Mouse (Mus musculus) liver, embryonic 11.5 days (tissue): ENCODE measurements at regions not wholly inside any gene's neighbourhood (a gene's known extent, or its start where the extent isn't known, plus 50 kb on each side); places are given as distances from the start of the nearest gene placed in this dataset.
"Not testable (repeated sequence)": the region's sequence is repeated elsewhere in the genome, so short reads cannot be mapped to it uniquely, and the experiment has no call there.

ENCODE experiments used
- ATAC-seq: fragments of 200-750 bp; cut with Nextera tagmentation; replicated peaks from 2 replicates; pipeline ENCODE4 v1.8.0; 2017; ENCODE audit warnings: moderate number of reproducible peaks, mild to moderate bottlenecking, moderate TSS enrichment, moderate library complexity; ENCODE audit not compliant: low FRiP score
- DNase-seq: peaks from one replicate; pipeline ENCODE4 v3.0.0-alpha.2; 2017; ENCODE audit warnings: low spot score
- H3K27ac ChIP-seq: fragments of 300-500 bp; sonication (generic); 2 replicates; pipeline ENCODE4 v1.5.1; 2014; ENCODE audit warnings: mild to moderate bottlenecking, low read depth, low read length, control low read depth
- H3K27me3 ChIP-seq: fragments of 300-500 bp; sonication (generic); replicated peaks from 2 replicates; pipeline ENCODE4 v1.6.1; 2014; ENCODE audit warnings: low read length, mixed read lengths; ENCODE audit not compliant: control insufficient read depth, insufficient read depth
- H3K36me3 ChIP-seq: fragments of 300-500 bp; sonication (generic); 2 replicates; pipeline ENCODE4 v1.6.1; 2014; ENCODE audit warnings: mild to moderate bottlenecking, low read length, moderate library complexity, mixed read lengths; ENCODE audit not compliant: control insufficient read depth, insufficient read depth
- H3K4me1 ChIP-seq: fragments of 300-500 bp; sonication (generic); replicated peaks from 2 replicates; pipeline ENCODE4 v1.6.1; 2014; ENCODE audit warnings: low read length, mixed read lengths; ENCODE audit not compliant: control insufficient read depth, insufficient read depth
- H3K4me2 ChIP-seq: fragments of 300-500 bp; sonication (generic); 2 replicates; pipeline ENCODE4 v1.6.1; 2014; ENCODE audit warnings: mild to moderate bottlenecking, control low read depth, moderate library complexity
- H3K4me3 ChIP-seq: fragments of 300-500 bp; sonication (generic); 2 replicates; pipeline ENCODE4 v1.5.1; 2014; ENCODE audit warnings: low read depth, low read length, control low read depth
- H3K9ac ChIP-seq: fragments of 300-500 bp; sonication (generic); 2 replicates; pipeline ENCODE4 v1.6.1; 2014; ENCODE audit warnings: low read depth, low read length, control low read depth
- H3K9me3 ChIP-seq: fragments of 300-500 bp; sonication (generic); 2 replicates; pipeline ENCODE4 v1.6.1; 2016; ENCODE audit warnings: low read length, inconsistent platforms, mixed read lengths; ENCODE audit not compliant: control insufficient read depth
- WGBS: fragments of 180-500 bp; shearing (Covaris S2); extraction: QIAGEN DNeasy Blood & Tissue Kit; methylation state at CpG from one replicate; pipeline ENCODE4 v1.1.7; 2014; 5-methylcytosine and 5-hydroxymethylcytosine counted together

DNA sequence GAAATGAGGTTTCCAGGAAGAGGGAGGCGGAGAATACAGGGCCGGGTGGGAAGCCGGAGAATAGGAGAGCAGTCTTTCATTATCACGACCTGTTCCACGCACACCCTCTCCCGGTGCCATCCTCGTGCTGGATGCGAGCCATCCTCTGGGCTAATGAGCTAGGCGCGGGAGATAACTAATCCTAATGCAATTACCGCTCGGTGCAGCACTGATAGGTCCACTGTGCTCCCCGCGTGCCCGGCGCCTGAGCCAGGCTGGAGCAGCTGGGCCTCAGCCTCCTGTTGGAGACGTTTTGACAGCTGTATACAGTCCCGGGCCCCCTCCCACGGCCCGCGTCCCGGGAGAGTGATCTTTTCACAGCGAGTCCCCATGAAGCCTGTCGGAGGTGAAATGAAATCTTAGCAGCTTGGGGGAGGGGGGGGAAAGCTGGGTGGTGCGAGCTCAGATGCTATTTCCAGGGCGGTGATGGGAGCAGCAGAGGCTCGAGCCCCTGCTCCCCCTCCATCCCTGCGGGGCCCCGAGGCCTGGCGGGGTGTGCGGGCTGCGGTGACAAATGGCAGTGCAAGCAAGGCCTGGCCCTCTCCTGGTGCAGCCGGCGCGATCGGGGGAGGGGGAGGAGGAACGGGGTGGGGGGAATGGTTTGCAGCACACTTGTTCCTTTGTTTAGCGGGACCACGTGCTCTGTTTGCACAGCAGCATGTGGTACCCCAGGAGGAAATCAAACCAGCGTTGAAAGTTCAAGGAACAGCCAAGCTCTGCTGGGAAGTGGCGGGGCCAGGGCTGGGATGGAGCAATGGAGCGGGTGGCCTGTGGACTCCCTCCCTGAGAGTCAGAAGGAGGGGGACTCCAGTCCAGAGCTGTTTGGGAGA is 233.6 kb downstream of the Sorl1 start:
- H3K27ac ChIP-seq, result peak overlapping the region; percentile 74
- no peaks in the 10 kb centered on the region for H3K9me3 ChIP-seq
- WGBS, result 4% methylated on average over 42 of the region's 42 CpGs
- peak; percentile 75 for DNase-seq
- ATAC-seq, result peak; percentile 78
- peaks cover 7% of the 10 kb centered on the region for H3K27me3 ChIP-seq
- H3K4me2 ChIP-seq, result peak overlapping the region; percentile 60
- 0 out of 2 replicates have a peak, but pooled peaks cover 3% of the 10 kb centered on the region for H3K4me1 ChIP-seq
- H3K9ac ChIP-seq, result peak overlapping the region; percentile 46; the same call in 1 of the 2 replicates
- H3K4me3 ChIP-seq, result peak overlapping the region; percentile 29
- H3K36me3 ChIP-seq, result no peaks in the 10 kb centered on the region

DNA sequence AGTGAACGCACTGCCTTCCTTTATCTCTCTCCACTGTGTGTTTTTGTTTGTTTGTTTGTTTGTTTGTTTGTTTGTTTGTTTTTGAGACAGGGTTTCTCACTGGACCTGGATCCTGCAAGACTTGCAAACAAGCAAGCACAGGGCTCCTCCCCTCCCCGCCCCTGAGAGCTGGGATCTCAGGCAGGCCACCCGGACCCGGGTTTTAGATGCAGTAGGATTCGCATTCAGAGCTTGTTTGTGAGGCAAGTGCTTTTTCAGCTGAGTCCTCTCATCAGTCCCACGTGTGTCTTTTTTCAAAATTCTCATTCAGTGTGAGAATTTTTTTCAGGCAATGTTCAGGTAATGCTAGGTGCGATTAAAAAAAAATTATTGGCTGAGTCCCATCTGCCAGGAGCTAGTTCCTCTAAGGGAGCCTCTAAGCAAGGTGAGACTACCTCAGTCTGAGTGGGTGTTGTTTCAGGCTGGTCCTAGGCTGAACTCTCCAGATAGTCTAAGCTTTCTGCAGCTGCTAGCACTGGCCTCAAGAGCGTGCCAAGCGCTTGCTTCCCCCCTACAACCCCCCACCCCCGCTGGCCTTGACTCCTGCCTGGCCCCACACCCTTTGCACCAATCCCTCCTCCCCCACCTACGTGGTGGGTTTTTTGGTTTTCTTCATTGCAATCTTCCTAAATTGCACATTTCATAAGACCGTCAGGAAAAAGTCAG is 234.4 kb downstream of the Sorl1 start:
- Histone ChIP-seq H3K4me3 (peak overlapping the region; percentile 29), H3K4me2 (peak overlapping the region; percentile 60), H3K9ac (no peak overlapping the region), H3K4me1 (0 out of 2 replicates have a peak, but pooled peaks cover 3% of the 10 kb centered on the region), H3K36me3 (no peaks in the 10 kb centered on the region), H3K27ac (peak overlapping the region; percentile 74), H3K9me3 (no peaks in the 10 kb centered on the region), H3K27me3 (peaks cover 7% of the 10 kb centered on the region)
- ATAC-seq, result peak; percentile 20; the same call in 1 of the 2 replicates
- WGBS, result 37% methylated on average over 12 of the region's 12 CpGs
- DNase-seq, result no peak

DNA sequence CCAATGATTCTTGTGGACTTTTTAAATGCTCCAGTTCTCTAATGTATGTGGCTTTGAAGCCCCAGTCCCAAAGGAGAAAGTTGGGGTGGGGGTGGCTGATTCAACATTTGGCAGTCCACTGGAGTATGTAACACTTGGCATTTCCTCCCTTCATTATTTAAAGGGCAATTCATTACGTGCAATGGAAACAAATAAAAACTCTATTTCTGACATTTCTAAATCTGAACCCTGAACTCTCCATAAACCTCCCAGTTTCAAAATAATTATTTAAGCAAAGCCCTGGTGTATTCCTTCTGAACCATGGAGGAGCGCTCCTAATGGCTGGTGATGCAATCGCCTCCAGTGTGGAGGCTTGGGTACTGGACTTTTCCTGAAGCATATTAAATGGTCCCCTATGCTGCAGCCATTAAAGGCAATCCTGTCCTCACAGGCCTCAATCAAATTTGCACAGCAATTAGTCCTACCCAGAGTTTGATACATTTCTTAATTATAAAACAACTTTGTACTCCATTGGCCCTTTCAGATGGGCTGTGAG is 235.4 kb downstream of the Sorl1 start:
- DNase-seq (no peak), ATAC-seq (no peak)
- Histone ChIP-seq H3K27me3 (peaks cover 7% of the 10 kb centered on the region), H3K36me3 (no peaks in the 10 kb centered on the region), H3K4me2 (no peak overlapping the region), H3K9me3 (no peaks in the 10 kb centered on the region), H3K9ac (no peak overlapping the region), H3K4me3 (no peak overlapping the region), H3K4me1 (0 out of 2 replicates have a peak, but pooled peaks cover 3% of the 10 kb centered on the region), H3K27ac (no peak overlapping the region)
- 84% methylated on average over 3 of the region's 3 CpGs for WGBS

DNA sequence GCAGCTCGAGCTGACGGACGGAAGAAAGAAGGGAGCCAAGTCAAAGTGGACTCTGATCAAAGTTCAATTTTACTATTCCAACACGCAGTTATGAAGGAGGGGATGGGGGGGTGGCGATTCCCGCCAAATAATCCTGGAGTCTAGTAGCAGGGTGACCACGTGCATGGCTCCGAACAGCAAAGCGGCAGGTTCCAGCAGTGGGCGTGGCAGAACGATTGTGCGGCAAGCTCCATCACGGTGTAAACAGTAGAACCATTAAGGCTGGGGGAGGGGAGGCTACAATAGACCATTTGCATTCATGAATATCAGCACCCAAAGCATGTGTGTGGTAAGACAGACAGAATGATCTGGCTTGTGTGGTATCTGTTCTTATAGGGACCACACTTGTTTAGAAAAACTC is 237.6 kb downstream of the Sorl1 start:
- H3K9ac ChIP-seq, H3K4me3 ChIP-seq, H3K27ac ChIP-seq, H3K36me3 ChIP-seq, H3K27me3 ChIP-seq, H3K4me2 ChIP-seq, H3K4me1 ChIP-seq, ATAC-seq, DNase-seq, H3K9me3 ChIP-seq: not testable (repeated sequence)
- 81% methylated on average over 13 of the region's 13 CpGs for WGBS

DNA sequence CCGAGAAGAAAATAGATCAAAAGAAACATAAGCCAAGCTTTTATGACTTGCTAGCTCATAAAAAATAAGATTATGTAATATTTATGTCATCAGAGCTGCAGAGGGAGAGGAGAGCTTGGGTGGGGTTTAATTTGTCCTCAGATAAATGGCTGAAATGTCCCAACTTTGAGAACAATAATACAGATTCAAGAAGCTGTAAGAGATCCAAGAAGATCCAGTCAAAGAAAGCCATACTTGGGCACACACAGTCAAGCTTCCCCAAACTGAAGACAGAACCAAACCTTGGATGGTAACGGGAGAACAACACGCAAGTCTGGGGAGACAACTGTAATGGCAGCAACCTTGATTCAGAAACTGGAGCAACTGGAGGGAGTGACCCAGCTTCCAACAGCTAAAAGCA is 243.6 kb downstream of the Sorl1 start:
- ATAC-seq (no peak), DNase-seq (no peak)
- H3K36me3 ChIP-seq, result no peaks in the 10 kb centered on the region
- H3K4me1 ChIP-seq, result no peaks in the 10 kb centered on the region
- WGBS, result 86% methylated on average over 3 of the region's 3 CpGs
- no peaks in the 10 kb centered on the region for H3K27me3 ChIP-seq
- H3K4me3 ChIP-seq, result no peak overlapping the region
- H3K9me3 ChIP-seq, result no peaks in the 10 kb centered on the region
- no peak overlapping the region for H3K27ac ChIP-seq
- H3K4me2 ChIP-seq, result no peak overlapping the region
- no peak overlapping the region for H3K9ac ChIP-seq

DNA sequence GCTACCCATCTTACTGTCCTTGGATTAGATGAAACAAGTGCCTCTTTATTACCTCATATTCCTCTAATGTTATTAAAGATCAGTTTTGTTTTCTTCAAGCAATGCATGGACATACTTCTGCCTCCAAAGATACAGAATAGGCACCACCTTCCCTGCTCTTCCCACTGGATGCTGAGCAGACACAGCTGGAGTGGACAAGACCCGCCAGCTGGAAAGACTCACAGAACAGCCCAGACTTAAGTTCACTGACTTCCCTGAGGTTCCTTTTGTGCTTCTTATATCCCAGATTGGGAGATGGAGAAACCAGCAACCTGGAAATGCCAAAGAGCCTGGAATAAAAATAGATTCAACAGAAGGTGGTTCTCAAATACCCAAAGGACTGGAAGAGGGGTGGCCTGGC is 245.0 kb downstream of the Sorl1 start:
- Histone ChIP-seq H3K9ac (no peak overlapping the region), H3K27me3 (no peaks in the 10 kb centered on the region), H3K4me2 (no peak overlapping the region), H3K9me3 (no peaks in the 10 kb centered on the region), H3K36me3 (no peaks in the 10 kb centered on the region), H3K4me1 (no peaks in the 10 kb centered on the region), H3K4me3 (no peak overlapping the region), H3K27ac (no peak overlapping the region)
- 69% methylated on average over 1 of the region's 1 CpGs for WGBS
- no peak for DNase-seq
- ATAC-seq, result no peak

DNA sequence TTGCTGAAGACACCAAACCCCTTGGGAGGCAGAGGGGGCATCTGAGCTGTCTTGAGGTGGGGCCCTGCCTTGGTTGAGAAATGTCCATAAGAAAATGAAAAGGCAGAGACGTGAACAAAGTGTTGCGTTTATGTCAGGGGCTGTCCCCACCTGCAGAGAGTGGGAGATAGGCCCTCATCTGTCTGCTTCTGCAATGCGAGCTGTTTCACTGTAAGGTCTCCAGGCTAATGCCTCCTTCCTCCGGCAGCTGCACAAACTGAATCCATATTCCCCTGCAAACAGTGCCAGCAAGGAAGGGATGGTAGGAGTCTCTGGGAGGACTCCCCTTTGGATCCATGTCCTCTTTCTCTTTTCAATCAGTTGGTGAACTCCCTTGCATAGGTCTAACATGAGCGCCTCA is 263.0 kb downstream of the Sorl1 start:
- Histone ChIP-seq H3K36me3 (no peaks in the 10 kb centered on the region), H3K4me3 (no peak overlapping the region), H3K27me3 (no peaks in the 10 kb centered on the region), H3K4me2 (no peak overlapping the region), H3K27ac (peak overlapping the region; percentile 36), H3K9ac (no peak overlapping the region), H3K4me1 (peaks cover 2% of the 10 kb centered on the region; the same call in 1 of the 2 replicates), H3K9me3 (no peaks in the 10 kb centered on the region)
- 63% methylated on average over 5 of the region's 5 CpGs for WGBS
- ATAC-seq (no peak), DNase-seq (no peak)

DNA sequence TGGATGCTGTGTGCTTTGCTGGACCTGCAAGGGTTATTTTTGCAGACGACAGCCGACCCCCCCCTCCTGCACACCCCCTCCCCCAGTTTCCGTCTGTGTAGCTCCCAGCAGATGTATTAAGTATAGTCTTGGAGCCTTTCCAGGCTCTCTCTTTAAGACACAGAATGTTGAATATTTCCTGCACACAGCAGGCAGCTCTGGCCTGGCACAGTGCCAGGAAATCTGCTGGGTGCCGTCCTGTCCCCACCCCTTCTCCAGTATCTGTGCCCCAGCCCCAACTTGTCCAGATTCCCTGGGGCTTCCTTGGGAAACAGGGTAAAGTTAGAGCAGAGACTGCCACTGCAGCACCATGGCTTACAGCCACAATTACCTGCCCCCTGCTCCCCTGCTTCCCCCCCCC is 263.4 kb downstream of the Sorl1 start:
- no peaks in the 10 kb centered on the region for H3K27me3 ChIP-seq
- no peaks in the 10 kb centered on the region for H3K36me3 ChIP-seq
- H3K9me3 ChIP-seq, result no peaks in the 10 kb centered on the region
- H3K4me3 ChIP-seq, result no peak overlapping the region
- peak; percentile 57 for ATAC-seq
- DNase-seq, result peak; percentile 38
- H3K27ac ChIP-seq, result peak overlapping the region; percentile 36
- no peak overlapping the region for H3K4me2 ChIP-seq
- H3K4me1 ChIP-seq, result peaks cover 2% of the 10 kb centered on the region; the same call in 1 of the 2 replicates
- WGBS, result 27% methylated on average over 4 of the region's 4 CpGs
- H3K9ac ChIP-seq, result no peak overlapping the region
